Mouse (Mus musculus): ENCODE results near the gene Fosb. TPM values are rescaled to one million over a fixed set of nuclear protein-coding genes. Genes with fewer than 3 reads are reported as not detected.

Gene Fosb
- total and polyA plus RNA-seq, 2 experiments from 2014 or later, result 0.11 to 0.38 TPM

DNA sequence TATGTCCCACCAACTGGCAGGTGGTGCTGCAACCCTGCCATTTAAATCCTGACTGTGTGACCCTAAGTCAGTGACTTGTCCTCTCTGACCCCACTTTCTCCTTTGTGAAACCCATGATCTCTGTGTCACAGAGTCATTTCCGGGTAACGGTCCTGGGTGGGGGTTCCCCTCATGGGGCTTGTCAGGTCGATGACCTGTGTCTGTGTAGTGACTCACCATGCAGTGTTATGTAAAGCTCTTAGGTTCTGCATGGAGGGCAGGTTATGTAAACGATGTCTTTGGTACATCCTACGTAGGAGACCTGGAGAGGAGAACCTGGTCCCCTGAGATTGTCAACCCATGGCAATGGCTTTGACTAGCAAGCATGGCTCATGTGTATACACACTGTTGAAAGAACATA is 11.6 kb upstream of the Fosb start:
- no peak overlapping the region for H3K4me3 ChIP-seq (ENCODE audit: low read depth, low read length)
- TF ChIP-seq CTCF (IDR thresholded peaks at IDR 0.05), result no peak
- no peaks in the 10 kb centered on the region for H3K36me3 ChIP-seq (ENCODE audit: insufficient read depth, low read length)
- no peak overlapping the region for H3K27ac ChIP-seq (ENCODE audit: low read depth, low read length)
- no peak overlapping the region for H3K9ac ChIP-seq (replicated peaks; ENCODE audit: low read length, poor library complexity, severe bottlenecking)
- DNase-seq (ENCODE audit: low spot score), result no peak
- WGBS, result 71% methylated on average over 5 of the region's 5 CpGs
- no peaks in the 10 kb centered on the region for H3K9me3 ChIP-seq (ENCODE audit: low read length)
- peaks cover 7% of the 10 kb centered on the region for H3K4me1 ChIP-seq (ENCODE audit: insufficient read depth, low read length)
- no peak overlapping the region for H3K4me2 ChIP-seq (ENCODE audit: low read depth, low read length, poor library complexity, severe bottlenecking)
- ATAC-seq (ENCODE audit: low FRiP score), result no peak
- no peaks in the 10 kb centered on the region for H3K27me3 ChIP-seq (ENCODE audit: insufficient read depth, low read length)

- H3K27ac ChIP-seq (ENCODE audit: low read depth, low read length), result no peak overlapping the region
Observed at GRCm38 (mm10) chr7:19320637-19321036, 10.8 kb upstream of the Fosb start.

DNA sequence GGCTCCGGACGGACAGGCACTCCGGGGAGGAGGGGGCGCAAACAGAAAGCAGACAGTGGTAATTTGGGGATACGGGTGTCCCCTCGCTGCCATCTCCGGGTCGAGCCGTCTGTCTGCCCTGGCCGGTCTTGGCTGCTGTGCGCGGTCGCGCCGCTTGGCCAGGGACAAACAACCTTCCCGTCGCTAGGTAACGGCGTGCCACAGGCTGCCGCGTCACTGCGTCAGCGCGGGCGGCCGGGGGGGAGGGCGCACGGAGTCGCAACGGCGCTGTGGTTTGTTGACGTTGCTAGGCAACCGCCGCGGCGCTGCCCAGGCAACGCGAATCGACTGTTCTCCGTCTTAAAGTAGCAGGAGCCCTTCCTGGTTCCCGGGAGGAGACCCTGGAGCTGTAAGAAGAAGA is 10.1 kb upstream of the Fosb start:
- peak overlapping the region; percentile 79 for H3K4me2 ChIP-seq (ENCODE audit: low read depth, low read length, poor library complexity, severe bottlenecking)
- WGBS, result 0% methylated on average over 31 of the region's 41 CpGs
- no peaks in the 10 kb centered on the region for H3K36me3 ChIP-seq (ENCODE audit: insufficient read depth, low read length)
- H3K4me1 ChIP-seq (ENCODE audit: insufficient read depth, low read length), result peaks cover 5% of the 10 kb centered on the region; the same call in 1 of the 2 replicates
- peak overlapping the region; percentile 65 for H3K27ac ChIP-seq (ENCODE audit: low read depth, low read length)
- TF ChIP-seq CTCF (IDR thresholded peaks at IDR 0.05), result peak; percentile 21; the same call in 1 of the 2 replicates
- H3K9me3 ChIP-seq (ENCODE audit: low read length), result no peaks in the 10 kb centered on the region
- peak overlapping the region; percentile 40 for H3K4me3 ChIP-seq (ENCODE audit: low read depth, low read length)
- H3K27me3 ChIP-seq (ENCODE audit: insufficient read depth, low read length), result no peaks in the 10 kb centered on the region
- DNase-seq (ENCODE audit: low spot score) (peak; percentile 98), ATAC-seq (ENCODE audit: low FRiP score) (peak; percentile 94)
- peak overlapping the region; percentile 54 for H3K9ac ChIP-seq (replicated peaks; ENCODE audit: low read length, poor library complexity, severe bottlenecking)

More at GRCm38 (mm10) chr7:19320637-19321036, 10.8 kb upstream of the Fosb start:
- Histone ChIP-seq H3K4me1 (ENCODE audit: insufficient read depth, low read length) (peaks cover 5% of the 10 kb centered on the region; the same call in 1 of the 2 replicates), H3K9ac (replicated peaks; ENCODE audit: low read length, poor library complexity, severe bottlenecking) (no peak overlapping the region; the same call in 1 of the 2 replicates), H3K4me2 (ENCODE audit: low read depth, low read length, poor library complexity, severe bottlenecking) (peak overlapping the region; percentile 79), H3K27me3 (ENCODE audit: insufficient read depth, low read length) (no peaks in the 10 kb centered on the region), H3K36me3 (ENCODE audit: insufficient read depth, low read length) (no peaks in the 10 kb centered on the region), H3K4me3 (ENCODE audit: low read depth, low read length) (peak overlapping the region; percentile 40; the same call in 1 of the 2 replicates), H3K9me3 (ENCODE audit: low read length) (no peaks in the 10 kb centered on the region)
- no peak for DNase-seq (ENCODE audit: low spot score)
- no peak for TF ChIP-seq CTCF (IDR thresholded peaks at IDR 0.05)
- ATAC-seq (ENCODE audit: low FRiP score), result no peak
- WGBS, result 35% methylated on average over 7 of the region's 7 CpGs

DNA sequence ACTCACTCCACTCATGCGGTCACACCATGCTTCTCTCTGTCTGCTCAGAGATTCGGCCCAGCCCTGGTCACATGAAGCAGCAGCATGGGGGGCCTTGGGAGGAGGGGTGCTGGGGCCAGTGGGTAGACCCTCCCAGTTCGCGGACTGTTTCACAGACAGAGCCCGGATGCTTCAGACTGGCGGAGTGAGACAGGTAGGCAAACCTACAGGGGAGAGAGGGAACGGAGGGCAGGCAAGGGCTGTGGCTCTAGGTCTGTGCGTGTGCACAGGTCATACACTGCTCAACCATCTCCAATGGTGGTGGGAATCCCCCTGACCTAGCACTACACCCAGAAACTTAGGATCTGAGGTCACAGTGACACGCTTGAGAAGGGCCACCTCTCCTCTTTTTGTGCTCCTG is 9.6 kb upstream of the Fosb start:
- DNase-seq (ENCODE audit: low spot score) (no peak), ATAC-seq (ENCODE audit: low FRiP score) (peak; percentile 69)
- 9% methylated on average over 9 of the region's 9 CpGs for WGBS
- Histone ChIP-seq H3K27ac (ENCODE audit: low read depth, low read length) (peak overlapping the region; percentile 65), H3K4me1 (ENCODE audit: insufficient read depth, low read length) (peaks cover 5% of the 10 kb centered on the region; the same call in 1 of the 2 replicates), H3K9ac (replicated peaks; ENCODE audit: low read length, poor library complexity, severe bottlenecking) (peak overlapping the region; percentile 54), H3K36me3 (ENCODE audit: insufficient read depth, low read length) (no peaks in the 10 kb centered on the region), H3K4me3 (ENCODE audit: low read depth, low read length) (peak overlapping the region; percentile 40), H3K27me3 (ENCODE audit: insufficient read depth, low read length) (no peaks in the 10 kb centered on the region), H3K4me2 (ENCODE audit: low read depth, low read length, poor library complexity, severe bottlenecking) (peak overlapping the region; percentile 79), H3K9me3 (ENCODE audit: low read length) (no peaks in the 10 kb centered on the region)
- TF ChIP-seq CTCF (IDR thresholded peaks at IDR 0.05), result no peak

DNA sequence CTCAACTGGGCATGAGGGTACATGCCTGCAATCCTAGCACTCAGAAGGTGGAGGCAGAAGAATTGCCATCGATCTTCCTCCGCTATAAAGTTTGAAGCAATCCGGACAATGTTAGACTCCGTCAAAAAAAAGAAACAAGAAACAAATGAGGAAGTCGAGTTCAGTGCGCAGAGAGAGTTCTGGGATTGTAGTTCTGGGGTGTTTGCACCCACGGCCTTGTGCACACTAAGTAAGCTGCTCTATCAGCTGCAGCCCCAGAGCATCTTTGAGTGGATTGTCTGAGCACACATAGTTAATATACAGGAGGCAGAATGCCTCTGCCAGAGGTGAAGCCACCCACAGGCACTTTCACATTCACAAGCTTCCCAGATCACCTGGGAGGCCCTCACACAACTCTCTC is 8.8 kb upstream of the Fosb start:
- ATAC-seq (ENCODE audit: low FRiP score), result no peak
- H3K4me3 ChIP-seq (ENCODE audit: low read depth, low read length), result no peak overlapping the region
- no peak overlapping the region for H3K9ac ChIP-seq (replicated peaks; ENCODE audit: low read length, poor library complexity, severe bottlenecking)
- H3K4me1 ChIP-seq (ENCODE audit: insufficient read depth, low read length), result peaks cover 5% of the 10 kb centered on the region; the same call in 1 of the 2 replicates
- no peaks in the 10 kb centered on the region for H3K9me3 ChIP-seq (ENCODE audit: low read length)
- H3K27me3 ChIP-seq (ENCODE audit: insufficient read depth, low read length), result no peaks in the 10 kb centered on the region
- no peak for TF ChIP-seq CTCF (IDR thresholded peaks at IDR 0.05)
- H3K4me2 ChIP-seq (ENCODE audit: low read depth, low read length, poor library complexity, severe bottlenecking), result no peak overlapping the region
- H3K36me3 ChIP-seq (ENCODE audit: insufficient read depth, low read length), result no peaks in the 10 kb centered on the region
- H3K27ac ChIP-seq (ENCODE audit: low read depth, low read length), result no peak overlapping the region
- no peak for DNase-seq (ENCODE audit: low spot score)
- 85% methylated on average over 7 of the region's 7 CpGs for WGBS

GRCm38 (mm10) chr7:19318201-19318600 is 8.3 kb upstream of the Fosb start:
- Histone ChIP-seq H3K9ac (replicated peaks; ENCODE audit: low read length, poor library complexity, severe bottlenecking) (no peak overlapping the region), H3K4me1 (ENCODE audit: insufficient read depth, low read length) (peaks cover 5% of the 10 kb centered on the region; the same call in 1 of the 2 replicates), H3K9me3 (ENCODE audit: low read length) (no peaks in the 10 kb centered on the region), H3K4me2 (ENCODE audit: low read depth, low read length, poor library complexity, severe bottlenecking) (no peak overlapping the region), H3K27me3 (ENCODE audit: insufficient read depth, low read length) (no peaks in the 10 kb centered on the region), H3K27ac (ENCODE audit: low read depth, low read length) (no peak overlapping the region), H3K36me3 (ENCODE audit: insufficient read depth, low read length) (no peaks in the 10 kb centered on the region), H3K4me3 (ENCODE audit: low read depth, low read length) (no peak overlapping the region)
- 73% methylated on average over 2 of the region's 2 CpGs for WGBS
- no peak for TF ChIP-seq CTCF (IDR thresholded peaks at IDR 0.05)
- DNase-seq (ENCODE audit: low spot score) (no peak), ATAC-seq (ENCODE audit: low FRiP score) (no peak)
